Mouse (Mus musculus) small intestine, adult 2 months (tissue): ENCODE results near the gene Ptrh2.

ENCODE experiments used
- CTCF ChIP-seq: fragments of 200-500 bp; IDR thresholded peaks from 2 replicates; pipeline ENCODE4 v1.5.1; 2012; ENCODE audit warnings: low read depth, mild to moderate bottlenecking, control low read depth, inconsistent platforms, low read length, moderate library complexity, mixed read lengths; ENCODE audit not compliant: insufficient replicate concordance, insufficient read length; ENCODE audit errors: extremely low read depth
- POLR2A ChIP-seq: fragments of 200-500 bp; IDR thresholded peaks from 2 replicates; pipeline ENCODE4 v1.6.1; 2012; ENCODE audit warnings: low read depth, mild to moderate bottlenecking, control low read depth, inconsistent platforms, low read length, moderate library complexity

DNA sequence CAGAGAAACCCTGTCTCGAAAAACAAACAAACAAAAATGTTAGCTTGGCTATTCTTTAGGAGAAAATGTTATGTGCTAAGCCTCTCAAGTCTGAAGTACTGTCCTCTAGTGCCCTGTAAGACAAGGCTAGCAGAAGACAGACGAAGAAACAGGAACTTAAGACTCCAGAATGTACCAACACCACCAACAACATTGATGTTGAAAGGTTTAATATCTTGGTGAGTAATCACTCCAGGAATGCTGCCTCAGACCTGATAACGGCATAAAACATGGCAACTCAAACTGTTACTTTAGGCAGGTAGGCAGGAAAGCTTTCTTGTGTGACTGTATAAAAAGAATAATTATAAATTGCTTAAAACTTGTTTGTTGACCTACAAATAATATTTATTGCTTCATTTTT is 40.2 kb downstream of the Ptrh2 start:
- no peak for TF ChIP-seq CTCF
- TF ChIP-seq POLR2A, result no peak
